Mouse (Mus musculus): Measurements from ENCODE around the gene Gsdma2.

DNA sequence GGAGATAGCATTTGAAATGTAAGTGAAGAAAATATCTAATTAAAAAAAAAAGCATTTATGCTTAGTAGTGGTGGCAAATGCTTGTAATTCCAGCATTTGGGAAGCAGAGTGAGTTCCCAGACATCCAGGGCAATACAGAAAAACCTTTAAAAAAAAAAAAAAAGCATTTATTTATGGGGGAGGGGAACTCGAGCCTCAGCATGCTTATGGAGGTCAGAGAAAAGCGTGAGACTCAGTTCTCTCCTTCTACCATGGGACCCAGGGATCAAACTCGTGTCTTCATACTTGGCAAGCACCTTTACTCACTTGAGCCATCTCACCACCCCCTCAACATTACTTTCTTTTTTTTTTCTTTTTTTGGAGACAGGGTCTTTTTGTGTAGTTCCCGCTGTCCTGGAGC is 34.6 kb downstream of the Gsdma2 start:
- TF ChIP-seq CTCF (IDR thresholded peaks at IDR 0.05; ENCODE audit: low read depth) (no peak), EP300 (optimal IDR thresholded peaks at IDR 0.05) (no peak)

All from stomach, postnatal 0 days (tissue).